Mouse (Mus musculus): ENCODE data around the gene Shc2. TPM values are rescaled to one million over a fixed set of nuclear protein-coding genes. Genes with fewer than 3 reads are reported as not detected.

Gene Shc2
- polyA plus RNA-seq, 1 experiment from 2014 or later = 1.2 TPM

- no peak overlapping the region for H3K9ac ChIP-seq
- no peak overlapping the region for H3K27ac ChIP-seq
- no peak overlapping the region for H3K4me3 ChIP-seq
- H3K27me3 ChIP-seq (replicated peaks) = peaks cover 65% of the 10 kb centered on the region
- peaks cover 24% of the 10 kb centered on the region for H3K4me1 ChIP-seq
- no peaks in the 10 kb centered on the region for H3K36me3 ChIP-seq
- no peak overlapping the region for H3K4me2 ChIP-seq
- WGBS (ENCODE audit: insufficient replicate concordance) = 36% methylated on average over 5 of the region's 5 CpGs
- no peaks in the 10 kb centered on the region for H3K9me3 ChIP-seq (replicated peaks)
- ATAC-seq = no peak
Measured at GRCm38 (mm10) chr10:79611296-79611695, 26.4 kb downstream of the Shc2 start.

- 64% methylated on average over 3 of the region's 3 CpGs for WGBS (ENCODE audit: insufficient replicate concordance)
- Histone ChIP-seq H3K4me3 (no peak overlapping the region), H3K4me2 (no peak overlapping the region), H3K27ac (no peak overlapping the region), H3K9ac (no peak overlapping the region), H3K4me1 (peaks cover 24% of the 10 kb centered on the region), H3K9me3 (replicated peaks) (no peaks in the 10 kb centered on the region), H3K27me3 (replicated peaks) (peaks cover 53% of the 10 kb centered on the region), H3K36me3 (no peaks in the 10 kb centered on the region)
- no peak for ATAC-seq
Measured at GRCm38 (mm10) chr10:79609276-79609675, 28.4 kb downstream of the Shc2 start.

GRCm38 (mm10) chr10:79607892-79608291 lies 29.8 kb downstream of the Shc2 start:
- H3K4me3 ChIP-seq = no peak overlapping the region
- no peaks in the 10 kb centered on the region for H3K9me3 ChIP-seq (replicated peaks)
- H3K4me2 ChIP-seq = no peak overlapping the region
- WGBS (ENCODE audit: insufficient replicate concordance) = 32% methylated on average over 2 of the region's 2 CpGs
- H3K9ac ChIP-seq = no peak overlapping the region
- H3K36me3 ChIP-seq = no peaks in the 10 kb centered on the region
- H3K27ac ChIP-seq = no peak overlapping the region
- peaks cover 39% of the 10 kb centered on the region for H3K27me3 ChIP-seq (replicated peaks)
- peaks cover 12% of the 10 kb centered on the region; the same call in 1 of the 2 replicates for H3K4me1 ChIP-seq
- ATAC-seq = no peak

- Histone ChIP-seq H3K9ac (no peak overlapping the region), H3K4me1 (peaks cover 4% of the 10 kb centered on the region; the same call in 1 of the 2 replicates), H3K4me3 (no peak overlapping the region), H3K27ac (no peak overlapping the region), H3K9me3 (replicated peaks) (no peaks in the 10 kb centered on the region), H3K36me3 (no peaks in the 10 kb centered on the region), H3K4me2 (no peak overlapping the region), H3K27me3 (replicated peaks) (peaks cover 26% of the 10 kb centered on the region)
- ATAC-seq = no peak
- 49% methylated on average over 4 of the region's 4 CpGs for WGBS (ENCODE audit: insufficient replicate concordance)
Measured at GRCm38 (mm10) chr10:79606537-79606936, 31.2 kb downstream of the Shc2 start.

GRCm38 (mm10) chr10:79597936-79598230 lies 39.8 kb downstream of the Shc2 start:
- no peak overlapping the region for H3K9ac ChIP-seq
- H3K27ac ChIP-seq = no peak overlapping the region
- H3K4me3 ChIP-seq = no peak overlapping the region
- H3K4me1 ChIP-seq = peaks cover 8% of the 10 kb centered on the region; the same call in 1 of the 2 replicates
- H3K4me2 ChIP-seq = no peak overlapping the region
- no peaks in the 10 kb centered on the region for H3K36me3 ChIP-seq
- no peak for ATAC-seq
- H3K27me3 ChIP-seq (replicated peaks) = peaks cover 20% of the 10 kb centered on the region; the same call in 1 of the 2 replicates
- 56% methylated on average over 4 of the region's 4 CpGs for WGBS (ENCODE audit: insufficient replicate concordance)
- H3K9me3 ChIP-seq (replicated peaks) = no peaks in the 10 kb centered on the region

DNA sequence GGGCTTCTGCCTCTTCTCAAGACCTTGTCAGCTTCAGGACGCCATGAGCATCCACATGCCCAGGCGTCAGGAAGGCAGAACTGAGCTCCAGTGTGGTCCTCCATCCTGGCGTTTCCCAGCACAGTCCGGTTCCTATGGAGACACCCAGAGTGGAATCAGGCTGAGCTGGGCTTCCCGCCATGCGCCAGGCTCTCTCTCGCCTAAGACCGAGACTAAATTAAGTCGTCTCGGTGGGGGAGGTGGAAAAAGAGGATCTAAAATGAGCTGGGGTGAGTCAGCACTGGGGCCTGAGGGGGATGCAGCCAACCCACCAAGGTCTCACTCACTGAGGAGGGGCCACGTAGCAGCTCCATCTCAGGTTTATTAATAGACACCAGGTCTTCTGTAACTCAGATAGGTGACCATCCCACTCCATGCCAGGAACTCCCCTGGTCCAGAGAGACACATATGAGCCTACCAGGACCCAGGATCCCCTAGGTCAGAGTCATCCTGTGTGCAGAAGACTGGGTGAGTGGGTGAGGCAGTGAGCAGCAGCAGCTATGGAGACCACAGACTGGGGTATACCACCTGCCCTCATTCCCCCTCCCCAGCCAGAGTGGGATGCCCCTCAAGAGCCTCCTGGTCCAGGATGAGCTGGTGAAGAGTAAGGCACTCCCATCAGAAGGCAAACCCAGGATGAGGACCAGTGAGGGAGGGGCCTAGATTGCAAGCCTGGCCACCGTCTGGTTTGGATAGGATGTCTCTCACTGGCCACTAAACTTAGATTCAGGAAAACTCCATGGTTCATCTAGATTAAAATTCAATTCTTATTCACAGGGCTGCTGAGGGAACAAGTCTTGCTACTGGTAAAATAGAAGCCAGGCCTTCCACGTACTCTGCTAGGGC lies 40.4 kb downstream of the Shc2 start:
- WGBS (ENCODE audit: insufficient replicate concordance) = 21% methylated on average over 13 of the region's 13 CpGs
- no peak overlapping the region for H3K4me3 ChIP-seq

GRCm38 (mm10) chr10:79595590-79595929 lies 42.2 kb downstream of the Shc2 start:
- no peak for ATAC-seq
- no peaks in the 10 kb centered on the region for H3K9me3 ChIP-seq (replicated peaks)
- no peaks in the 10 kb centered on the region for H3K36me3 ChIP-seq
- peaks cover 8% of the 10 kb centered on the region; the same call in 1 of the 2 replicates for H3K4me1 ChIP-seq
- H3K9ac ChIP-seq = no peak overlapping the region
- no peak overlapping the region for H3K4me2 ChIP-seq
- H3K27me3 ChIP-seq (replicated peaks) = peaks cover 29% of the 10 kb centered on the region; the same call in 1 of the 2 replicates
- H3K27ac ChIP-seq = no peak overlapping the region
- H3K4me3 ChIP-seq = no peak overlapping the region
- 41% methylated on average over 8 of the region's 8 CpGs for WGBS (ENCODE audit: insufficient replicate concordance)

More for the DNA sequence above, 40.4 kb downstream of the Shc2 start:
- peaks cover 22% of the 10 kb centered on the region; the same call in 1 of the 2 replicates for H3K27me3 ChIP-seq (replicated peaks)
- no peaks in the 10 kb centered on the region for H3K9me3 ChIP-seq (replicated peaks)
- no peak; the same call in 1 of the 2 replicates for ATAC-seq
- no peak overlapping the region for H3K27ac ChIP-seq
- H3K4me1 ChIP-seq = peaks cover 8% of the 10 kb centered on the region; the same call in 1 of the 2 replicates
- H3K36me3 ChIP-seq = no peaks in the 10 kb centered on the region
- H3K4me2 ChIP-seq = no peak overlapping the region
- H3K9ac ChIP-seq = no peak overlapping the region

DNA sequence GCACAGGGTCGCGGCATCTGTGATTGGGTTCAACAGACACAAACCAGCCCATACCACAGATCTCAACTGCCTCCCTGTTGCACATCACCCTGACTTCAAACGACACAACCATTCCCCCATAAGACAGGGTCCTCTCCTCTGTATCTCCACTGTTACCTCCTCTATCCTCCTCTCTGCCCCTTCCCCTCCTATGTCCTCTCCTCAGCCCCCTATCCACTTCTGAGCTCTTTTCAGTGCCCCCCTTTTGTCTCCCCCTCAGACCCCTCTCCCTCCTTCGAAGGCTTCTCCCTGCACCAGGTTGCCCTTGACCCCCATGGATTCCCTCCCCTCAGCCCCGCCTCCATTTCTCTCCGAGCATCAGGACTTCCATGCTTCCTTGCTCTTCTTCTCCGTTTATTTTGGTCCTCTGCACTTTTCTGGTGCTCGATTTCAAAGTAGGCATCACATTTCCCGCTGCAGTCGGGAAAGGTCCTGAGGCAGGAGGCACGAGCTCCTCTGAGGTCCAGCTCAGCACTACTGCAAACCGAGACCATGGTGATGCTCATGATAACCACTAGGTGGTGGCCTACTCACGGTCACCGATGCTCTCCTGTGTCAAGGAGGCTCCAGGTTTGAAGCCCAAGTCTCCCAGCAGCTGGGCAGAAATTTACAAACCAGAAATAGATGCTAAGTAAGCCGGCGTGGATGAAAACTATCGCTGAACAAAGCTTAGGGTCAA lies 42.7 kb downstream of the Shc2 start:
- no peaks in the 10 kb centered on the region for H3K9me3 ChIP-seq (replicated peaks)
- no peaks in the 10 kb centered on the region for H3K36me3 ChIP-seq
- H3K4me1 ChIP-seq = peaks cover 8% of the 10 kb centered on the region; the same call in 1 of the 2 replicates
- H3K9ac ChIP-seq = no peak overlapping the region
- ATAC-seq = peak; percentile 57; the same call in 1 of the 2 replicates
- no peak overlapping the region for H3K27ac ChIP-seq
- peaks cover 29% of the 10 kb centered on the region; the same call in 1 of the 2 replicates for H3K27me3 ChIP-seq (replicated peaks)
- H3K4me3 ChIP-seq = no peak overlapping the region
- no peak overlapping the region for H3K4me2 ChIP-seq
- 16% methylated on average over 17 of the region's 17 CpGs for WGBS (ENCODE audit: insufficient replicate concordance)

DNA sequence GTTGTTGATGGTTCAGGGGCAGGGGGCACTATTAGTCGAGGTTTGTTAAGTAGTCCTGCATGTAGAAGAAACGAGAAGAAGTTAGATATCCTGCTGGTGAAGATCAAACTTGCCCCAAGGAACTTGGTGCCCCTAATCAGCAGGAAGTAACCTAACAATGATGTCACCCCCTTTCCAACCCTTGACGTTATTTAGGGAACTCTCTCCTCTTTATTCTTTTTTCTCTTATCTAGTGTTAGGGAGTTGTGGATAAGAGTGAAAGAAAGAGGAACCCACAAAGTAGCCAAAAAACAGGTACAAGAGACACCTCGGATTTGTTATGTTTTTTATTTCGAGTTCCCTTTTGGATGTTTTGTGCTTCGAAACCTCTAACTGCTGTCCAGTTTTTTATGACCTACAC lies 43.6 kb downstream of the Shc2 start:
- peaks cover 29% of the 10 kb centered on the region; the same call in 1 of the 2 replicates for H3K27me3 ChIP-seq (replicated peaks)
- no peak overlapping the region for H3K27ac ChIP-seq
- no peak for ATAC-seq
- peaks cover 8% of the 10 kb centered on the region; the same call in 1 of the 2 replicates for H3K4me1 ChIP-seq
- no peak overlapping the region for H3K4me2 ChIP-seq
- no peak overlapping the region for H3K9ac ChIP-seq
- H3K4me3 ChIP-seq = no peak overlapping the region
- H3K9me3 ChIP-seq (replicated peaks) = no peaks in the 10 kb centered on the region
- WGBS (ENCODE audit: insufficient replicate concordance) = 29% methylated on average over 6 of the region's 6 CpGs
- no peaks in the 10 kb centered on the region for H3K36me3 ChIP-seq

DNA sequence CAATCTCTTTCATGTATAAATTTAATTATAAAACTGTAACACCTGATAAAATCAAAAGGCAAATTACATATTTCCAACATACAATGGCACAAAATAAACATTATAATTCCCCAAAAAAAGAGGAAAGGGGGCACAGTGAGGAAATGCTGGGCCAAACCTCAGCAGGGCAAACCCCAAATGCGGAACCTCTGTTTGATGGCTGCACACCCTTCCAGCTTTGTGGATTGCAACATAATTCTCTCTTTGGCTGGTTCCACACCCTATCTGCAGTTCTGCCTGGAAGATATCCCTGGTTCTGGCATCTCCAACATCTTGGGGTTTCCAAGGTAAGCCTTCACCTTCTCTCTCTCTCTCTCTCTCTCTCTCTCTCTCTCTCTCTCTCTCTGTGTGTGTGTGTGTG lies 47.0 kb downstream of the Shc2 start:
- 70% methylated on average over 1 of the region's 1 CpGs for WGBS (ENCODE audit: insufficient replicate concordance)
- Histone ChIP-seq H3K9ac (no peak overlapping the region), H3K4me2 (no peak overlapping the region), H3K4me1 (peaks cover 5% of the 10 kb centered on the region; the same call in 1 of the 2 replicates), H3K27me3 (replicated peaks) (peaks cover 20% of the 10 kb centered on the region; the same call in 1 of the 2 replicates), H3K27ac (no peak overlapping the region), H3K36me3 (no peaks in the 10 kb centered on the region), H3K4me3 (no peak overlapping the region), H3K9me3 (replicated peaks) (no peaks in the 10 kb centered on the region)
- no peak for ATAC-seq

GRCm38 (mm10) chr10:79587752-79588126 lies 50.0 kb downstream of the Shc2 start:
- no peaks in the 10 kb centered on the region for H3K36me3 ChIP-seq
- no peaks in the 10 kb centered on the region for H3K9me3 ChIP-seq (replicated peaks)
- H3K4me3 ChIP-seq = no peak overlapping the region
- 0 out of 2 replicates have a peak, but pooled peaks cover 9% of the 10 kb centered on the region for H3K27me3 ChIP-seq (replicated peaks)
- no peaks in the 10 kb centered on the region for H3K4me1 ChIP-seq
- no peak overlapping the region for H3K4me2 ChIP-seq
- H3K9ac ChIP-seq = no peak overlapping the region
- WGBS (ENCODE audit: insufficient replicate concordance) = 39% methylated on average over 4 of the region's 4 CpGs
- ATAC-seq = no peak
- no peak overlapping the region for H3K27ac ChIP-seq

Measured in liver, embryonic 12.5 days (tissue).